Mouse (Mus musculus): ENCODE results near the gene Nelfe.

- TF ChIP-seq HCFC1 (IDR thresholded peaks at IDR 0.05; ENCODE audit: borderline replicate concordance, insufficient read depth, low read length) (no peak), MAFK (IDR thresholded peaks at IDR 0.05; ENCODE audit: insufficient read depth, low read depth, low read length) (no peak), ZNF384 (IDR thresholded peaks at IDR 0.05; ENCODE audit: low read depth, low read length) (no peak), ZC3H11A (IDR thresholded peaks at IDR 0.05; ENCODE audit: borderline replicate concordance, low read depth, low read length) (no peak), CHD2 (IDR thresholded peaks at IDR 0.05; ENCODE audit: low read depth, low read length) (no peak)
Observed at GRCm38 (mm10) chr17:34895724-34896123, 45.5 kb downstream of the Nelfe start.
